Mouse (Mus musculus): ENCODE data around the gene Hspa1l. TPM values are rescaled to one million over a fixed set of nuclear protein-coding genes. Genes with fewer than 3 reads are reported as not detected.
"Not testable (repeated sequence)": the region's sequence is repeated elsewhere in the genome, so short reads cannot be mapped to it uniquely, and the experiment has no call there.

Hspa1l gene
- polyA plus RNA-seq, 1 experiment, result not detected

- Histone ChIP-seq H3K27ac (ENCODE audit: insufficient read depth, low read depth, low read length) (no peak overlapping the region), H3K4me1 (ENCODE audit: control insufficient read depth, insufficient read depth, low read length) (peaks cover 5% of the 10 kb centered on the region; the same call in 1 of the 2 replicates), H3K4me3 (ENCODE audit: insufficient read depth, low read depth, low read length) (no peak overlapping the region)
- WGBS, result 39% methylated on average over 1 of the region's 1 CpGs
- TF ChIP-seq POLR2A (IDR thresholded peaks at IDR 0.05; ENCODE audit: insufficient read depth, low read depth, low read length) (no peak), CTCF (IDR thresholded peaks at IDR 0.05; ENCODE audit: insufficient read depth, low read depth, low read length) (no peak)
Observed at GRCm38 (mm10) chr17:34956340-34956739, 16.2 kb upstream of the Hspa1l start.

GRCm38 (mm10) chr17:34957291-34957690 lies 15.2 kb upstream of the Hspa1l start:
- H3K4me3 ChIP-seq (ENCODE audit: insufficient read depth, low read depth, low read length); H3K4me1 ChIP-seq (ENCODE audit: control insufficient read depth, insufficient read depth, low read length); H3K27ac ChIP-seq (ENCODE audit: insufficient read depth, low read depth, low read length): not testable (repeated sequence)
- 9% methylated on average over 39 of the region's 40 CpGs for WGBS

- WGBS, result 21% methylated on average over 31 of the region's 40 CpGs
- not testable (repeated sequence) for H3K27ac ChIP-seq (ENCODE audit: insufficient read depth, low read depth, low read length); H3K4me3 ChIP-seq (ENCODE audit: insufficient read depth, low read depth, low read length); H3K4me1 ChIP-seq (ENCODE audit: control insufficient read depth, insufficient read depth, low read length)
Observed at GRCm38 (mm10) chr17:34957966-34958365, 14.5 kb upstream of the Hspa1l start.

- not testable (repeated sequence) for H3K4me1 ChIP-seq (ENCODE audit: control insufficient read depth, insufficient read depth, low read length); H3K27ac ChIP-seq (ENCODE audit: insufficient read depth, low read depth, low read length)
- peak overlapping the region; percentile 49 for H3K4me3 ChIP-seq (ENCODE audit: insufficient read depth, low read depth, low read length)
- WGBS, result 0% methylated on average over 27 of the region's 47 CpGs
Observed at GRCm38 (mm10) chr17:34958734-34959129, 13.8 kb upstream of the Hspa1l start.

- under 1% methylated on average over 32 of the region's 32 CpGs for WGBS
- TF ChIP-seq POLR2A (IDR thresholded peaks at IDR 0.05; ENCODE audit: insufficient read depth, low read depth, low read length), result peak; percentile 47
- Histone ChIP-seq H3K27ac (ENCODE audit: insufficient read depth, low read depth, low read length) (peak within 1 kb of the TSS; percentile 78), H3K4me3 (ENCODE audit: insufficient read depth, low read depth, low read length) (peak within 1 kb of the TSS; percentile 49)
- H3K4me1 ChIP-seq (ENCODE audit: control insufficient read depth, insufficient read depth, low read length), result not testable (repeated sequence)
Observed at GRCm38 (mm10) chr17:34959130-34959778, 13.2 kb upstream of the Hspa1l start, which contains the start of gene Hspa1b. Gene Hspa1b, minus strand, starts transcription at chr17:34959238.

GRCm38 (mm10) chr17:34959881-34960515 lies 12.5 kb upstream of the Hspa1l start:
- H3K4me3 ChIP-seq (ENCODE audit: insufficient read depth, low read depth, low read length), result no peak overlapping the region
- H3K4me1 ChIP-seq (ENCODE audit: control insufficient read depth, insufficient read depth, low read length), result peaks cover 5% of the 10 kb centered on the region; the same call in 1 of the 2 replicates
- no peak overlapping the region for H3K27ac ChIP-seq (ENCODE audit: insufficient read depth, low read depth, low read length)
- 13% methylated on average over 12 of the region's 12 CpGs for WGBS
- no peak for TF ChIP-seq CTCF (IDR thresholded peaks at IDR 0.05; ENCODE audit: insufficient read depth, low read depth, low read length)
- TF ChIP-seq POLR2A (IDR thresholded peaks at IDR 0.05; ENCODE audit: insufficient read depth, low read depth, low read length), result no peak

GRCm38 (mm10) chr17:34960702-34961493 lies 11.6 kb upstream of the Hspa1l start:
- TF ChIP-seq CTCF (IDR thresholded peaks at IDR 0.05; ENCODE audit: insufficient read depth, low read depth, low read length) (no peak), POLR2A (IDR thresholded peaks at IDR 0.05; ENCODE audit: insufficient read depth, low read depth, low read length) (no peak)
- Histone ChIP-seq H3K4me3 (ENCODE audit: insufficient read depth, low read depth, low read length) (no peak overlapping the region), H3K27ac (ENCODE audit: insufficient read depth, low read depth, low read length) (no peak overlapping the region), H3K4me1 (ENCODE audit: control insufficient read depth, insufficient read depth, low read length) (peaks cover 8% of the 10 kb centered on the region; the same call in 1 of the 2 replicates)

- H3K4me3 ChIP-seq (ENCODE audit: insufficient read depth, low read depth, low read length), result no peak overlapping the region
- TF ChIP-seq CTCF (IDR thresholded peaks at IDR 0.05; ENCODE audit: insufficient read depth, low read depth, low read length) (no peak), POLR2A (IDR thresholded peaks at IDR 0.05; ENCODE audit: insufficient read depth, low read depth, low read length) (no peak)
- 39% methylated on average over 3 of the region's 3 CpGs for WGBS
- H3K4me1 ChIP-seq (ENCODE audit: control insufficient read depth, insufficient read depth, low read length), result peaks cover 7% of the 10 kb centered on the region; the same call in 1 of the 2 replicates
- no peak overlapping the region for H3K27ac ChIP-seq (ENCODE audit: insufficient read depth, low read depth, low read length)
Observed at GRCm38 (mm10) chr17:34962125-34962524, 10.4 kb upstream of the Hspa1l start.

- no peak for TF ChIP-seq CTCF (IDR thresholded peaks at IDR 0.05; ENCODE audit: insufficient read depth, low read depth, low read length)
- no peak for TF ChIP-seq POLR2A (IDR thresholded peaks at IDR 0.05; ENCODE audit: insufficient read depth, low read depth, low read length)
- Histone ChIP-seq H3K4me1 (ENCODE audit: control insufficient read depth, insufficient read depth, low read length) (peaks cover 6% of the 10 kb centered on the region; the same call in 1 of the 2 replicates), H3K27ac (ENCODE audit: insufficient read depth, low read depth, low read length) (no peak overlapping the region), H3K4me3 (ENCODE audit: insufficient read depth, low read depth, low read length) (no peak overlapping the region)
- WGBS, result 74% methylated on average over 1 of the region's 1 CpGs
Observed at GRCm38 (mm10) chr17:34962841-34963240, 9.7 kb upstream of the Hspa1l start.
